Mouse (Mus musculus): ENCODE measurements around the gene Atp2b1.

GRCm38 (mm10) chr10:98956124-98956523 lies 41.9 kb downstream of the Atp2b1 start:
- TF ChIP-seq TAL1 (IDR thresholded peaks at IDR 0.05; ENCODE audit: low read length) (no peak), GATA1 (IDR thresholded peaks at IDR 0.05; ENCODE audit: low read length) (no peak)
